Mouse (Mus musculus) testis, postnatal 14 days (tissue): ENCODE data around the gene Vmn1r185.
"Not testable (repeated sequence)": the region's sequence is repeated elsewhere in the genome, so short reads cannot be mapped to it uniquely, and the experiment has no call there.

Experiments used
- DNase-seq: peaks from one replicate; pipeline ENCODE4 v3.0.0; 2021; ENCODE audit warnings: low spot score

Gene Vmn1r185

GRCm38 (mm10) chr7:26618364-26618763 lies at the start of gene Vmn1r185:
Gene Vmn1r185 (minus strand): TSS chr7:26618464.
- DNase-seq = not testable (repeated sequence)

GRCm38 (mm10) chr7:26667466-26667865 lies 49.2 kb upstream of the Vmn1r185 start:
- DNase-seq = not testable (repeated sequence)

GRCm38 (mm10) chr7:26666011-26666410 lies 47.7 kb upstream of the Vmn1r185 start:
- DNase-seq = no peak

- no peak for DNase-seq
Observed at GRCm38 (mm10) chr7:26589774-26590173, 28.5 kb downstream of the Vmn1r185 start.

GRCm38 (mm10) chr7:26589077-26589476 lies 29.2 kb downstream of the Vmn1r185 start:
- DNase-seq = no peak
